ENCODE assay signal across 8 mouse cellular contexts in genomic region chr9:34912996-34913395, GRCm38 (mm10).
A peak's percentile ranks its signal among the peaks of the same experiment; 100 is the strongest.
DNase-seq lines count a peak whose midpoint lies in the region.

No protein-coding gene starts in this region.

- DNase-seq in ovary, postnatal 10 days (ENCODE audit: low spot score): peak; percentile 38
- no peak for DNase-seq in ovary, adult 18-20 months (ENCODE audit: low spot score)
- peak; percentile 85 for DNase-seq in embryo, embryonic 10 days (ENCODE audit: low spot score)
- peak; percentile 81 for DNase-seq in hindlimb bud, embryonic 11.5 days (ENCODE audit: extremely low spot score, low read depth, low spot score)
- DNase-seq in lung, postnatal 36 days: peak; percentile 41
- no peak for DNase-seq in cerebellum, postnatal 4 days (ENCODE audit: low spot score in 2 of 2)
- no peak for DNase-seq in cerebellum, postnatal 14 days
- no peak for DNase-seq in layer of hippocampus, postnatal 36 days

Comparison
In these comparisons a context has a peak if more than half of its experiments do, and no peak if none do; other contexts are left out.
1. DNase-seq: peak in ovary, postnatal 10 days (single experiment), embryo, embryonic 10 days (single experiment), hindlimb bud, embryonic 11.5 days (single experiment) and lung, postnatal 36 days (single experiment); none in ovary, adult 18-20 months (single experiment), cerebellum, postnatal 4 days (0 of 2), cerebellum, postnatal 14 days (0 of 2) and layer of hippocampus, postnatal 36 days (0 of 2).